Mouse (Mus musculus) cerebellum, adult 2 months (tissue): ENCODE results near the gene Meis1. TPM values are rescaled to one million over a fixed set of nuclear protein-coding genes. Genes with fewer than 3 reads are reported as not detected.

Experiments
- DNase-seq, 2 experiments: peaks; one replicate each; pipeline ENCODE4 v3.0.0; 2021
- H3K27ac ChIP-seq: fragments of 200-500 bp; 2 replicates; pipeline ENCODE4 v1.5.1; 2012; ENCODE audit warnings: low read length, control low read depth, inconsistent platforms; ENCODE audit not compliant: insufficient read depth
- H3K27me3 ChIP-seq: fragments of 200-500 bp; 2 replicates; pipeline ENCODE4 v1.6.1; 2012; ENCODE audit warnings: inconsistent platforms, mild to moderate bottlenecking, low read length, moderate library complexity; ENCODE audit not compliant: control insufficient read depth, insufficient read depth
- H3K4me1 ChIP-seq: fragments of 200-500 bp; 2 replicates; pipeline ENCODE4 v1.6.1; 2011; ENCODE audit warnings: low read length; ENCODE audit not compliant: control insufficient read depth, insufficient read depth
- H3K4me3 ChIP-seq: fragments of 200-500 bp; replicated peaks from 2 replicates; pipeline ENCODE3; 2011; ENCODE audit warnings: mild to moderate bottlenecking, low read depth, low read length, control low read depth; ENCODE audit not compliant: insufficient read depth
- CTCF ChIP-seq: fragments of 200-500 bp; IDR thresholded peaks from 2 replicates; pipeline ENCODE4 v1.5.1; 2011; ENCODE audit warnings: low read depth, mild to moderate bottlenecking, control low read depth, low read length, moderate library complexity, borderline replicate concordance; ENCODE audit not compliant: insufficient read depth
- POLR2A ChIP-seq: fragments of 200-500 bp; IDR thresholded peaks from 2 replicates; pipeline ENCODE4 v1.6.1; 2011; ENCODE audit warnings: low read length, control low read depth, borderline replicate concordance; ENCODE audit not compliant: insufficient read depth
- WGBS: fragments of 180-500 bp; shearing (Covaris S2); methylation state at CpG from one replicate; pipeline ENCODE4 v1.1.7; 2018; 5-methylcytosine and 5-hydroxymethylcytosine counted together
- polyA plus RNA-seq: library from polyadenylated mRNA; depleted of rRNA; stranded (reverse); fragments of >200 nt; gene quantifications from 2 replicates; pipeline ENCODE4 v1.2.3, GENCODE M21; 2012

Meis1 gene
- polyA plus RNA-seq, 1 experiment, result 46.3 TPM

- under 1% methylated on average over 10 of the region's 10 CpGs for WGBS
- H3K4me3 ChIP-seq, result peak overlapping the region; percentile 74
- peak in 1 of 2 experiments; percentile 48 for DNase-seq
- no peaks in the 10 kb centered on the region for H3K27me3 ChIP-seq
- peaks cover 6% of the 10 kb centered on the region; the same call in 1 of the 2 replicates for H3K4me1 ChIP-seq
- H3K27ac ChIP-seq, result peak overlapping the region; percentile 86
- no peak for TF ChIP-seq POLR2A
These were observed 2.1 kb downstream of the Meis1 start for GRCm38 (mm10) chr11:19016481-19017220.

- peak; percentile 56 to 78 for DNase-seq
- Histone ChIP-seq H3K4me3 (peak overlapping the region; percentile 74), H3K27ac (peak overlapping the region; percentile 86), H3K27me3 (no peaks in the 10 kb centered on the region), H3K4me1 (peaks cover 6% of the 10 kb centered on the region; the same call in 1 of the 2 replicates)
- TF ChIP-seq CTCF (no peak), POLR2A (no peak)
- WGBS, result 1% methylated on average over 37 of the region's 37 CpGs
These were observed 2.9 kb downstream of the Meis1 start for GRCm38 (mm10) chr11:19015731-19016461.

GRCm38 (mm10) chr11:19015381-19015730 lies 3.4 kb downstream of the Meis1 start:
- peak overlapping the region; percentile 86 for H3K27ac ChIP-seq

GRCm38 (mm10) chr11:19014441-19015161 lies 4.2 kb downstream of the Meis1 start:
- Histone ChIP-seq H3K4me3 (peak overlapping the region; percentile 74), H3K27ac (peak overlapping the region; percentile 99), H3K27me3 (no peaks in the 10 kb centered on the region), H3K4me1 (peaks cover 6% of the 10 kb centered on the region; the same call in 1 of the 2 replicates)
- TF ChIP-seq POLR2A (no peak), CTCF (no peak)
- DNase-seq, result peak; percentile 55 to 80
- 2% methylated on average over 35 of the region's 35 CpGs for WGBS

More at GRCm38 (mm10) chr11:19015381-19015730, 3.4 kb downstream of the Meis1 start:
- Histone ChIP-seq H3K4me1 (peaks cover 6% of the 10 kb centered on the region; the same call in 1 of the 2 replicates), H3K27me3 (no peaks in the 10 kb centered on the region), H3K4me3 (peak overlapping the region; percentile 74)
- TF ChIP-seq POLR2A (no peak), CTCF (no peak)
- no peak for DNase-seq
- 3% methylated on average over 5 of the region's 5 CpGs for whole genome bisulfite sequencing

- DNase-seq, result no peak
- TF ChIP-seq CTCF, result no peak
- no peak for TF ChIP-seq POLR2A
- H3K27ac ChIP-seq, result peak overlapping the region; percentile 99
- peaks cover 6% of the 10 kb centered on the region; the same call in 1 of the 2 replicates for H3K4me1 ChIP-seq
- H3K4me3 ChIP-seq, result peak overlapping the region; percentile 74
- WGBS, result 4% methylated on average over 12 of the region's 12 CpGs
- no peaks in the 10 kb centered on the region for H3K27me3 ChIP-seq
These were observed 4.7 kb downstream of the Meis1 start for GRCm38 (mm10) chr11:19014113-19014440.

DNA sequence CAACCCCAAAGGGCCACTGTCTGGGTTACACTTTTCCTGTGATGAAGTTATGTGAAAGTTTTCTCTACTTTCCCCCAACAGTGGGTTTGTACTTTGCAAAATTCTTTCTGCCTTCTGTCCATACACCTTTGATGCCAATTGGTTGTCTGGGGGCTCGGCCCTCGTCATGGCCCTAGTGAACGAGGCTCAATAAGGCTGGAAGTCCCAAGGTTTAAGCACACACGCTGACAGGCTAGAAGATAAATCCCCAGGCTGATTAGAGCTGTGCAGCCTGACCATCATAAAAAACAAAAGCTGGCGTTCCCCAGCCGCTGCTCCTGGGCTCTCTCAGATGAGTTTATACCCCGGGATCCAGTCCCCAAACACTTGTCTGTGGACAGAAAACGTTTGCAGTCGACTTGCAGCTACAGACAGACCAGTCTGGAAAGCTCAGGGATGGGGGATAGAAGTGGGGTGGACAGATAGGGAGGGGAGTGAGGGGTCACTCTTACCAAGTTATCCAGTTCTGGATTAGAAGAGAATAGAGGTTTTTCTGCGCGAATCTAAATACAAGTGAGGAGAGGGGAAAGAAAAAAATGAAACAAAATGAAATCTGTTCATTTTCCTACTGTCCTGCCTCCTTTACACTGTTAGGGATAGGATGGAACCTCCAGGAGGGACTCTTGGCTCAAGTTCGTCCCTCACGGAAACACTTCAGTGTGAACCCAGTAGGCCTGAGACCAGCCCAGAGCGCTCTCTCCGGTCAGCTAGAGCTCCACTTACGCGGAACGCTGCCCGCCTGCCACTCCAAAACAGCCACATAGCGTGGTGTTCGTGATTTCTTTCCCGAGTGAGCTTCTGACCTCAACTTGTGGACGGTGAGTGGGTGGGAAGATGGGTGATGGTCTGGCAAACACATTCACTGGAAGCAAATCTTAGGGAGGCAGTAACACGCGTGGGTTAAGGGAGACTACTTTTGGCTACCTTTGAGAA lies 5.4 kb downstream of the Meis1 start:
- peak overlapping the region; percentile 99 for H3K27ac ChIP-seq
- TF ChIP-seq POLR2A, result no peak
- no peak for TF ChIP-seq CTCF
- peak overlapping the region; percentile 74 for H3K4me3 ChIP-seq
- DNase-seq, result peak; percentile 75 to 80
- 6% methylated on average over 25 of the region's 25 CpGs for WGBS
- H3K4me1 ChIP-seq, result peaks cover 12% of the 10 kb centered on the region
- no peaks in the 10 kb centered on the region for H3K27me3 ChIP-seq

- H3K27ac ChIP-seq, result peak overlapping the region; percentile 50; the same call in 1 of the 2 replicates
- no peaks in the 10 kb centered on the region for H3K27me3 ChIP-seq
- no peak for DNase-seq
- H3K4me1 ChIP-seq, result peaks cover 14% of the 10 kb centered on the region
- 11% methylated on average over 2 of the region's 2 CpGs for WGBS
- TF ChIP-seq POLR2A (no peak), CTCF (no peak)
- H3K4me3 ChIP-seq, result peak overlapping the region; percentile 45
These were observed 6.2 kb downstream of the Meis1 start for GRCm38 (mm10) chr11:19012463-19013115.
